Mouse (Mus musculus): Measurements from ENCODE around the gene Scn8a.

- no peak for TF ChIP-seq CTCF (IDR thresholded peaks at IDR 0.05)
- TF ChIP-seq EP300 (IDR thresholded peaks at IDR 0.05; ENCODE audit: insufficient read depth, low read depth, low read length), result no peak
Observed at GRCm38 (mm10) chr15:100832784-100833183, 36.9 kb upstream of the Scn8a start.

Measured in heart, adult 2 months (tissue).